Mouse (Mus musculus) heart, adult 2 months (tissue): ENCODE results near the gene Asb10.

Experiments used
- CTCF ChIP-seq: fragments of 200-600 bp; IDR thresholded peaks from 2 replicates; pipeline ENCODE4 v1.8.1; 2022; ENCODE audit warnings: antibody characterized with exemption, mild to moderate bottlenecking, moderate library complexity
- EP300 ChIP-seq: fragments of 200-500 bp; IDR thresholded peaks from 2 replicates; pipeline ENCODE4 v1.6.1; 2011; ENCODE audit warnings: low read depth, low read length, control low read depth; ENCODE audit not compliant: insufficient read depth
- POLR2A ChIP-seq: fragments of 200-500 bp; IDR thresholded peaks from 2 replicates; pipeline ENCODE4 v1.6.1; 2011; ENCODE audit warnings: mild to moderate bottlenecking, low read depth, low read length, control low read depth; ENCODE audit not compliant: insufficient read depth

DNA sequence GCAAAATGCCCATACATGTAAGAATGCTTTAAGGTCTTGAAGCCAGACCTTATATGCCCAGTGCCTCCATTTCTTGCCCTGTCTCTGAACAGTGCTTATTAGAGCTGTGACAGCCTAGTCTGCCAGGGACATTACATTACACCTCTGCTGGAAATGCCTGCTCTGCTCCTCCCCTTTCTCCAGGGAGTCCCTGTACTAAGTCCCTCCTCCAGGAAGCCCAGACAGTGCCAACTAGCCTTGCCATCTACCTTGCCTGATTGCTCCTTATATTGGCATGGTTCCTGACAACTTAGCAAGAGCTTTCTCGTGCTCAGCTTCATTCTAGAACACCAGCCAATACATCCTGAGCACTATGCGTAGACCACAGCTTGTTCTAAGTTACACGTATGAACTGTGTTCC, 5.0 kb downstream of the Asb10 start:
- TF ChIP-seq CTCF (no peak), POLR2A (no peak), EP300 (no peak)
